Mouse (Mus musculus) stomach, postnatal 0 days (tissue): Measurements from ENCODE around the gene Slc38a2.

Source experiments
- CTCF ChIP-seq: IDR thresholded peaks from 2 replicates; pipeline ENCODE4 v1.5.1; 2016; ENCODE audit warnings: antibody characterized with exemption, low read depth, mild to moderate bottlenecking, moderate library complexity
- EP300 ChIP-seq: optimal IDR thresholded peaks from 2 replicates; pipeline ENCODE3; 2016; ENCODE audit warnings: antibody characterized with exemption

GRCm38 (mm10) chr15:96678871-96679773 is 20.4 kb downstream of the Slc38a2 start:
- TF ChIP-seq CTCF (no peak), EP300 (no peak)
